Mouse (Mus musculus): Measurements from ENCODE around the gene Fam228a. TPM values are rescaled to one million over a fixed set of nuclear protein-coding genes. Genes with fewer than 3 reads are reported as not detected.
A peak's percentile ranks its signal among the peaks of the same experiment; 100 is the strongest.

Fam228a gene
- polyA plus RNA-seq, 1 experiment from 2014 or later: 0.28 TPM

GRCm38 (mm10) chr12:4732332-4732731, 5.9 kb downstream of the Fam228a start:
- Histone ChIP-seq H3K36me3 (ENCODE audit: control insufficient read depth, insufficient read depth, low read length) (no peaks in the 10 kb centered on the region), H3K4me3 (ENCODE audit: low read depth, low read length) (no peak overlapping the region), H3K4me2 (ENCODE audit: low read depth, severe bottlenecking) (no peak overlapping the region), H3K9ac (ENCODE audit: low read length) (no peak overlapping the region), H3K4me1 (ENCODE audit: control insufficient read depth, insufficient read depth, low read length) (no peaks in the 10 kb centered on the region), H3K27ac (replicated peaks; ENCODE audit: low read depth, low read length) (no peak overlapping the region), H3K9me3 (ENCODE audit: control insufficient read depth, low read length) (no peaks in the 10 kb centered on the region), H3K27me3 (ENCODE audit: control insufficient read depth, insufficient read depth, low read length) (no peaks in the 10 kb centered on the region)
- DNase-seq (ENCODE audit: low spot score) (no peak), ATAC-seq (ENCODE audit: insufficient number of reproducible peaks, low FRiP score, low TSS enrichment, low read depth) (no peak)
- WGBS: 56% methylated on average over 4 of the region's 4 CpGs

- WGBS: 69% methylated on average over 4 of the region's 4 CpGs
- ATAC-seq (ENCODE audit: insufficient number of reproducible peaks, low FRiP score, low TSS enrichment, low read depth) (no peak), DNase-seq (ENCODE audit: low spot score) (no peak)
- Histone ChIP-seq H3K27me3 (ENCODE audit: control insufficient read depth, insufficient read depth, low read length) (no peaks in the 10 kb centered on the region), H3K9ac (ENCODE audit: low read length) (no peak overlapping the region), H3K4me1 (ENCODE audit: control insufficient read depth, insufficient read depth, low read length) (no peaks in the 10 kb centered on the region), H3K4me3 (ENCODE audit: low read depth, low read length) (no peak overlapping the region), H3K9me3 (ENCODE audit: control insufficient read depth, low read length) (no peaks in the 10 kb centered on the region), H3K36me3 (ENCODE audit: control insufficient read depth, insufficient read depth, low read length) (no peaks in the 10 kb centered on the region), H3K27ac (replicated peaks; ENCODE audit: low read depth, low read length) (no peak overlapping the region), H3K4me2 (ENCODE audit: low read depth, severe bottlenecking) (no peak overlapping the region)
Measured at GRCm38 (mm10) chr12:4731629-4732028, 6.6 kb downstream of the Fam228a start.

- Histone ChIP-seq H3K9me3 (ENCODE audit: control insufficient read depth, low read length) (no peaks in the 10 kb centered on the region), H3K4me2 (ENCODE audit: low read depth, severe bottlenecking) (no peak overlapping the region), H3K9ac (ENCODE audit: low read length) (no peak overlapping the region), H3K27ac (replicated peaks; ENCODE audit: low read depth, low read length) (no peak overlapping the region), H3K27me3 (ENCODE audit: control insufficient read depth, insufficient read depth, low read length) (no peaks in the 10 kb centered on the region), H3K4me3 (ENCODE audit: low read depth, low read length) (no peak overlapping the region), H3K36me3 (ENCODE audit: control insufficient read depth, insufficient read depth, low read length) (no peaks in the 10 kb centered on the region), H3K4me1 (ENCODE audit: control insufficient read depth, insufficient read depth, low read length) (no peaks in the 10 kb centered on the region)
- ATAC-seq (ENCODE audit: insufficient number of reproducible peaks, low FRiP score, low TSS enrichment, low read depth) (no peak), DNase-seq (ENCODE audit: low spot score) (no peak)
- WGBS: 88% methylated on average over 3 of the region's 3 CpGs
Measured at GRCm38 (mm10) chr12:4729165-4729564, 9.1 kb downstream of the Fam228a start.

GRCm38 (mm10) chr12:4719762-4720754, 18.2 kb downstream of the Fam228a start:
- Histone ChIP-seq H3K27me3 (ENCODE audit: control insufficient read depth, insufficient read depth, low read length) (no peaks in the 10 kb centered on the region), H3K36me3 (ENCODE audit: control insufficient read depth, insufficient read depth, low read length) (no peaks in the 10 kb centered on the region), H3K4me2 (ENCODE audit: low read depth, severe bottlenecking) (no peak overlapping the region), H3K9me3 (ENCODE audit: control insufficient read depth, low read length) (no peaks in the 10 kb centered on the region), H3K4me1 (ENCODE audit: control insufficient read depth, insufficient read depth, low read length) (no peaks in the 10 kb centered on the region), H3K9ac (ENCODE audit: low read length) (no peak overlapping the region), H3K4me3 (ENCODE audit: low read depth, low read length) (no peak overlapping the region), H3K27ac (replicated peaks; ENCODE audit: low read depth, low read length) (no peak overlapping the region)
- ATAC-seq (ENCODE audit: insufficient number of reproducible peaks, low FRiP score, low TSS enrichment, low read depth): no peak
- no peak for DNase-seq (ENCODE audit: low spot score)
- WGBS: 76% methylated on average over 17 of the region's 17 CpGs

- Histone ChIP-seq H3K9ac (ENCODE audit: low read length) (no peak overlapping the region), H3K4me2 (ENCODE audit: low read depth, severe bottlenecking) (no peak overlapping the region), H3K36me3 (ENCODE audit: control insufficient read depth, insufficient read depth, low read length) (no peaks in the 10 kb centered on the region), H3K9me3 (ENCODE audit: control insufficient read depth, low read length) (no peaks in the 10 kb centered on the region), H3K4me1 (ENCODE audit: control insufficient read depth, insufficient read depth, low read length) (no peaks in the 10 kb centered on the region), H3K27ac (replicated peaks; ENCODE audit: low read depth, low read length) (no peak overlapping the region), H3K27me3 (ENCODE audit: control insufficient read depth, insufficient read depth, low read length) (no peaks in the 10 kb centered on the region), H3K4me3 (ENCODE audit: low read depth, low read length) (no peak overlapping the region)
- DNase-seq (ENCODE audit: low spot score) (no peak), ATAC-seq (ENCODE audit: insufficient number of reproducible peaks, low FRiP score, low TSS enrichment, low read depth) (no peak)
- 86% methylated on average over 13 of the region's 13 CpGs for WGBS
Measured at GRCm38 (mm10) chr12:4719066-4719761, 19.0 kb downstream of the Fam228a start.

GRCm38 (mm10) chr12:4717417-4717816, 20.8 kb downstream of the Fam228a start:
- no peak overlapping the region for H3K9ac ChIP-seq (ENCODE audit: low read length)
- no peaks in the 10 kb centered on the region for H3K36me3 ChIP-seq (ENCODE audit: control insufficient read depth, insufficient read depth, low read length)
- H3K4me3 ChIP-seq (ENCODE audit: low read depth, low read length): no peak overlapping the region
- DNase-seq (ENCODE audit: low spot score) (peak; percentile 47), ATAC-seq (ENCODE audit: insufficient number of reproducible peaks, low FRiP score, low TSS enrichment, low read depth) (no peak)
- WGBS: 8% methylated on average over 7 of the region's 7 CpGs
- no peak overlapping the region for H3K4me2 ChIP-seq (ENCODE audit: low read depth, severe bottlenecking)
- no peak overlapping the region for H3K27ac ChIP-seq (replicated peaks; ENCODE audit: low read depth, low read length)
- H3K4me1 ChIP-seq (ENCODE audit: control insufficient read depth, insufficient read depth, low read length): no peaks in the 10 kb centered on the region
- H3K27me3 ChIP-seq (ENCODE audit: control insufficient read depth, insufficient read depth, low read length): no peaks in the 10 kb centered on the region
- H3K9me3 ChIP-seq (ENCODE audit: control insufficient read depth, low read length): no peaks in the 10 kb centered on the region

- Histone ChIP-seq H3K9me3 (ENCODE audit: control insufficient read depth, low read length) (no peaks in the 10 kb centered on the region), H3K9ac (ENCODE audit: low read length) (no peak overlapping the region), H3K27ac (replicated peaks; ENCODE audit: low read depth, low read length) (no peak overlapping the region), H3K36me3 (ENCODE audit: control insufficient read depth, insufficient read depth, low read length) (no peaks in the 10 kb centered on the region), H3K4me2 (ENCODE audit: low read depth, severe bottlenecking) (no peak overlapping the region), H3K4me3 (ENCODE audit: low read depth, low read length) (no peak overlapping the region), H3K4me1 (ENCODE audit: control insufficient read depth, insufficient read depth, low read length) (no peaks in the 10 kb centered on the region), H3K27me3 (ENCODE audit: control insufficient read depth, insufficient read depth, low read length) (no peaks in the 10 kb centered on the region)
- ATAC-seq (ENCODE audit: insufficient number of reproducible peaks, low FRiP score, low TSS enrichment, low read depth) (no peak), DNase-seq (ENCODE audit: low spot score) (no peak)
- WGBS: 78% methylated on average over 10 of the region's 10 CpGs
Measured at GRCm38 (mm10) chr12:4715606-4716005, 22.6 kb downstream of the Fam228a start.

- 62% methylated on average over 4 of the region's 4 CpGs for WGBS
- ATAC-seq (ENCODE audit: insufficient number of reproducible peaks, low FRiP score, low TSS enrichment, low read depth): no peak
- Histone ChIP-seq H3K9ac (ENCODE audit: low read length) (no peak overlapping the region), H3K27me3 (ENCODE audit: control insufficient read depth, insufficient read depth, low read length) (no peaks in the 10 kb centered on the region), H3K9me3 (ENCODE audit: control insufficient read depth, low read length) (no peaks in the 10 kb centered on the region), H3K4me3 (ENCODE audit: low read depth, low read length) (no peak overlapping the region), H3K4me2 (ENCODE audit: low read depth, severe bottlenecking) (no peak overlapping the region), H3K36me3 (ENCODE audit: control insufficient read depth, insufficient read depth, low read length) (no peaks in the 10 kb centered on the region), H3K27ac (replicated peaks; ENCODE audit: low read depth, low read length) (no peak overlapping the region), H3K4me1 (ENCODE audit: control insufficient read depth, insufficient read depth, low read length) (no peaks in the 10 kb centered on the region)
- no peak for DNase-seq (ENCODE audit: low spot score)
Measured at GRCm38 (mm10) chr12:4713361-4713760, 24.9 kb downstream of the Fam228a start.
